Mouse (Mus musculus) cerebellum, adult 9-10 months (tissue): ENCODE measurements at regions not wholly inside any gene's neighbourhood (a gene's known extent, or its start where the extent isn't known, plus 50 kb on each side); places are given as distances from the start of the nearest gene placed in this dataset.

Experiments
- DNase-seq: peaks from one replicate; pipeline ENCODE4 v3.0.0; 2022

DNA sequence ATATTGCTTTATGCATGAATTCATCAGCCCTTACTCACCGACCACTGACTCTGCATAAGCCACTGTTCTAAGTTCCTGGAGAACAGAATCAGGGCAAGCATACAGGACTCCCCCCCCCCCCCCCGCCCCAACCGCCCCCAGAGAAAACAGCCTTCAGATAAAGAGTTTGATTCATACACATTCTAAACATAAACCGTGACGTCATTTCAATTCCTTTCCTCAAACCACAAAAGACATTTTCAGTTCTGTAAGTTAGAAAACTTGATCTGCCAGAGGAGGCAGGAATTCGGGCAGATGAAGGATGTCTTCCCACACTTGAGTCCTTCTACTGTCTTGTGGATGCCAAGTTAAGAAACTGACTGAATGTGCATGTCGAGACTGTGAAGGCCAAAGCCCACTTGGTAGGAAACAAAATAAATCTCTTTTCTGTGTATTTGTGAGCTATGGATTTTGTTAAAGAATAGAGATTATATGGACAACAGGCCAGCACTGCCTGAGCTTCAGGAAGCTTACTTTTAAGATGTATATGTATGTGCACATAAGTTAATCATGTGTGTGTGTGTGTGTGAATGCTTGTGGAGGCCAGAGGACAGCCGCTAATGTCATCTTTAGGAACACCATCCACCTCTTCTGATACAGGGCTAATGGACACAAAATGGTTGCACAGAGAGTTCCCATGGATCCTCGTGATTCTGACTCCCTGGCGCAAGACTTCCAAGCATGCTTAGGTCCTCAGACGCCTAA is 202.4 kb downstream of the Sox4 start:
- no peak for DNase-seq

- DNase-seq, result no peak
Measured at GRCm38 (mm10) chr13:28740158-28740670, 213.3 kb downstream of the Sox4 start.

GRCm38 (mm10) chr13:28738160-28739100 is 215.1 kb downstream of the Sox4 start:
- no peak for DNase-seq

- DNase-seq, result no peak
Measured at GRCm38 (mm10) chr13:28732475-28732874, 221.0 kb downstream of the Sox4 start.

GRCm38 (mm10) chr13:28732036-28732435 is 221.5 kb downstream of the Sox4 start:
- DNase-seq, result no peak

DNA sequence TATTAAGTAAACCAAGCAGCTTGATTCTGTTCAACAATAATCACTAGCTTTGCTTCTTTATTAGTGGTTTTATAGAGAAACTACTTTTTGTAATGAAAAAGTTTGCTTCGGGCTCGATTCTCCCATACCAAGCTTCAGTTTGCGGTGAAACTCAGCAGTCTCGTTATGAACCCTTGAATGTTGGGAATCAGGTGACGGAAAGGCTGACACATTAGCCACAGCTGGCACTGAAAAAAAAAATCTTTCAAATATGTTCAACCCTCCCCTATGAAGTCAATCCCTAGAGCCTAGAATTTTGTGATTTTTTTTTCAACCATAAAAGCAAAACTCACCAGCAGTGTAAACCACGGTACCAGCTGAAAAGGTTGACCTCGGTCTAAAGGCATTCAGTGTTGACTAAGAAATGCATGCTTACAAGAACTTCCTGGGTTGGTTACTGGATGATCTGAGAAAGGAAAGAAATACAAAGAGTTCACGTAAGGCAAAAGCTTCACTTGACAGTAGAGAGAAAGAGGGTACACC is 223.4 kb downstream of the Sox4 start:
- DNase-seq, result no peak

DNA sequence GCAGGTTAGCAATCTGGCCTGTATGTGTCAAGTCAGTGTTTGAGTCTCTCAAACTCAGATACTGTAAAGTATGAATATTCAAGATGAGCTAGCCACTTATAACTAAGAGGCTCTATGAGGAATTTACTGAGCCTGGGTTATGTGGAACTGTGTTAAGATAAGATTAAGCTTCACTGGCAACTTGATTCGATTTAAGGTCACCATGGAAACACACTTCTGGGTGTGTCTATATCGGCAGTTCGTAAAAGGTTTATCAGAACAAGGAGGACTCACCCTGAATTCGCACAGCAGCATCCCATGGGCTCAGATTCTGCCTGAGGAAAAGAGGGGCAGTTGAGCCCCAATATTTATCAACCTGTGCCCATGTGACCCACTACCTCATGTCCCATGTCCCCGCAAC is 224.7 kb downstream of the Sox4 start:
- no peak for DNase-seq

GRCm38 (mm10) chr13:28724300-28724699 is 229.2 kb downstream of the Sox4 start:
- no peak for DNase-seq

GRCm38 (mm10) chr13:28722074-28722473 is 231.4 kb downstream of the Sox4 start:
- no peak for DNase-seq

GRCm38 (mm10) chr13:28721548-28721981 is 231.9 kb downstream of the Sox4 start:
- DNase-seq, result no peak

DNA sequence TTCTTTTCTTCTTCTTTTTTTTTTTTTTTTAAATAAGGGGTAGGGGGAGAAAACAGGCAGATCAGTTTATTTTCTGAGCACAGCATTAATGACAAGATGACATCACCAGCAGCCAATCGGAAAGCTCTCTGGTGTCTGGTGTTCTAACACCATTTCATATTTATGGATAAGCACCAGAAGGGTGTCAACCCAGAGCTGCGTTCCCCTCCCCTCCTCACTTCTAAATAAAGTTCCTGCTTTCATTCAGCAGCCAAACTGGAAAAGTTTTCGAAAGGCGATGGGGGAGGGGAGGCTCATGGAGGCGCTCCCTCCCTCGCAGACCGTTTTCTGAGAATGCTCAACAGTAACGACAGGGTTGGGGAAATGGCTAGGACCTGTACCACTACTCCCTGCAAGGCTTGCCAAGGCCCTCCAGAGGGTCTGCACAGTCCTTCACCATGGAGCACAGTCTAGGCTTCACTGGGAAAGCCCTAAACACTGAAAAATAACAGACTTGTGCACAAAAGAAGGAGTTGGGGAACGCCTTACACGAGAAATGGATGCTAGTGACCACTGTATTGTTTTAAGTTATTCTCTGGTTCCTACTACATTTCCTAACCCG is 232.8 kb downstream of the Sox4 start:
- DNase-seq, result no peak

DNA sequence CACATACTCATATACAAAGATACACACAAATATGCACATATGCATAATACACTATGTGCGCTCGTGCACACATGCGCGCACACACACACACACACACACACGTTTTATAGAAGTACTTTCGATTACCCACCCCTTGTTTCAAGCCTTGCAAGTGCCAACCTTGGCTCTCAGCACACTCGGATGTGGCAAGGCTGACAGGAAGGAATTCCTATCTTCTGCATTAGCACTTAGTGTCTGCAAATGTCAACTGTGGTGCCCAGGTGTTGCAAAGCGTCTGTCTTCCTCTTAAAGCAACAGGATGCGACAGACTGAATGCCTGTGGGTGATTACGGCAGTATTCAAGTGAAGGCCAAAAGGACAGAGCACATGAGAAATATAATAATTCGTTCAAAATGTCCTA is 233.3 kb downstream of the Sox4 start:
- DNase-seq, result no peak

GRCm38 (mm10) chr13:28718868-28719265 is 234.6 kb downstream of the Sox4 start:
- no peak for DNase-seq

DNA sequence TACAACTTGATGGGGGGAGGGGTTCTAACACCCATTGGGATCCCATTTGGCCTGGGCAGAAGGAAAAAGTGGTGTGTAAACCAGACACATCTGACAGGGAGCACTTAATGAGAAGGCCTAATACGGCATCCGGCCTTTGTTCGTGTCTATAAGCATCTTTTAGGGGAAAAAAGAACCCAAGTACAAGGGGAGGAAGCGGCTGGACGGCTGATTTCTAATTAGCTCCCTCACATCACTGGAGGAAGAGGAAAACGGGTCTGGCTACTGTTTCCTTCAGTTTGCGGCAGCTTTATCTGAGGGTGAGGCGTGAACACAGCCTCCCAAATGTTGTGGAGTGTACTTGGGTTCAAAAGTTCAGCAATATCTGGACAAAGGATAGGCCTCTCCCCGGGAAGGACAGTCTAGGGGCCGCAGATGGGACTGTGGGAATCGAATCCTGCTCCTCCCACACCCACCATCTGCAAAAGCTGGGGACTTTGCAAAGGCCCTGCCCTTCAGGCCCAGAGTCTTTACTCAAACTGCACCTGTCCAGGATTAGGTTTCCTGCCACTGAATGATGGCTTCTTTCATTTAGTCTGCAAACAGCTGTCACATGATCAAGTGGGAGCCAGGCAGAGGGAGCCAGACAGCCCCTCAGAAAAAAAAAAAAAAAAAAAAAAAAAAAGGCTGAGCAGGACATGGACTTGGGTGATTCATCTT is 235.2 kb downstream of the Sox4 start:
- DNase-seq, result no peak

- no peak for DNase-seq
Measured at GRCm38 (mm10) chr13:28717404-28717803, 236.1 kb downstream of the Sox4 start.

DNA sequence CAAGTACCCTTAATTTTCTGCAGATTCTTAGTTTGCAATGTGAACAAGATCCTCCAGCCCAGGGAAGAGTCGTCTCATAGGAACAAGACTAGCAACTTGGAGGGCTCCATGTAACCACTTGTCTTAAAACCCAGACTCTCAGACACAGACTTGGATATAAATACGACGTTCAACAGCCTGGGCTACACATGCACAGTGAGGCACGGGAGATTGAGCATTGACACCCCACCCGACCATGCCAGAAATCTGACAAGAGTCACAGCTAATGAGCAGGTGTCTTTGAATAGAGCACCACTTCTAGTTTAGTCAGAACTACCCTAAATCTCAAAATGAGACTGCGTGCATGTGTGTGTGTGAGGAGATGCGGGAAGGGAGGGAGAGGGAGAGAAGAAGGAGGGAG is 243.5 kb downstream of the Sox4 start:
- DNase-seq, result no peak

- no peak for DNase-seq
Measured at GRCm38 (mm10) chr13:28701309-28701708, 252.2 kb downstream of the Sox4 start.

GRCm38 (mm10) chr13:28700081-28700480 is 253.4 kb downstream of the Sox4 start:
- no peak for DNase-seq

DNA sequence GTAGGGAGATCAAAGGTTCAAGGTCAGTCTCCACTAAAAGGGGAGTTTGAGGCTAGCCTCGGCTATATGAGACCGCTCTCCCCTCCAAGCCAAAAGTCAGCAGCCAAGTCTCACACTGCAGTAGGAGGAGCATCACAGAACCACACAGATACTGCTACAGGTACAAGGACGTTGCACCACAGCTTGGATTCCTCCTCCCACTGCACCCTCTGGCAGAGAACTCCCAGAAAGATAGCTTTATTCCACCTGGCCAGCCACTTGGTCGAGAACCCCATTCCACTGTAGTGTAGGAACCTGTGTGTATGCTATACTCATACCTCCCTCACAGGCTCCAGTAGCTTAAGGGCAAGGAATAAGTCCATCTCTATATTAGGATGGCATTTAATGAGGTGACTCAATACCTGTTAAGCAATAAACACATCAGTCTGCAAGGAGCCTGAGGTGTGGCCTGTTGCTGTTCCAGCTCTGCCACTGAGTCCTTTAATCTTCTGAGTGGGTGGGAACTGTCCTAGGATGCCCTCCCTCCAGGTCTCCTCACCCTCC is 254.0 kb downstream of the Sox4 start:
- no peak for DNase-seq

DNA sequence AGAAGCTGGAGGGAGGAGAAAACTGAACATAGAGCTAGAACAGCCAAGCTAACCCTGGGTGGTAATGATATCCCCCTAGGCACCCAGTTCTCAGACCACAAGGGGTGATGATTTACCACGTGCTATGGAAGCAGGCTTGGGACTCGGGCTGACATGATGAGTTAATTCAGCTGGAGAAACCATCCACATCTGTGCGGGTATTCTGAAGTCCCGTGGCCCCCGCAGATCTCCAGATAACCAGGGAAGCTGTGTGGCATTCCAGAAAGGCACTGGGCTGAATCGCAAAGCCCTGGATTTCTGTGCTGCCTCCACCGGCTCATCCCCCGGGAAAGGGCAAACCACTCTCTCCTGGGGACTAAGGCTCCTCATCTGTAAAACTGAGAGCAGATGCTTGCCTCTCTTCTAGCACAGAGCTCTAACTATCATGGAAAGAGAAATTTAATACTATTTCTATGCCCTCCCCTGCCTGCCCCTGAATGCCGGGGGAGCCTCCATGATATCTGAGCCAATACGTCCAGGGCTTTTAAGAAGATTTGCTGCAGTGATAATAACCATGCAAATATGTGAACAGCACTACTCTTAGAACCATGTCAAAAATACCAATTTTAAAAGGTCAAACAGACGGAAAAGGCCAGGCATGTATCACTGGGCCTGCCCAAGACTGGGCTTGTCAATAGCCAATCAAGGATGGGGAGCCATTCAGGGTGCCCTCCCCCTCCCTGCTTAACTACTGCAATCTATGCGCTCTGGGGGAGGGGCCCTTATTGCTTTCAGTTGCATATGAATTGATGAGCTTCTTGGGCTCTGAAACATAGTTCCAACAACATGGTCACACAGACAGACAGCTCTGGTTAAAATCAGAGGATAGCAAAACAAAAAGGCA is 255.5 kb downstream of the Sox4 start:
- no peak for DNase-seq

DNA sequence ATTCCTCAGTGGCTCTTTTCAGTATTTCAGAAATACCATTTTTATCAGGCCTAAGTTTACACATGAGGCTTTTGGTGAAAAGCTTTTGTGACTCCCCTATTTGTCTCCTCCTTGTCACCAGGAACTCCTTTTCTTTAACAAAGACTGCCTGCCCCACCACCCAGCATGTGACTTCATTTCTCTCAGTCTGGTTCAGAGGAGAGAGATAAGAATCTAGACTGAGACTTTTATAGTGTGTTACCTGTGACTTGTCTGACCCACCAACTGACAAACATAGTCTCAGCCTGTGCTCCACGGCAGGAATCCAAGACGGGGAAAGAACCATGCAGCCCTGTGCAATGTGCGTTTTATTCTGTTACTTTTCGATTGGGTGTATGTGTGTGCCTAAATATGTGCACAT is 260.4 kb downstream of the Sox4 start:
- no peak for DNase-seq
